Mouse (Mus musculus) mouse embryonic stem cell (cell line): Measurements from ENCODE around the gene Lhfp.
"Not testable (repeated sequence)": the region's sequence is repeated elsewhere in the genome, so short reads cannot be mapped to it uniquely, and the experiment has no call there.

Experiments used
- in situ Hi-C, 2 experiments: fragments of 300-500 bp; cut with MboI; formaldehyde crosslinking; loops; 1 replicate in 1 of 2; 3 replicates in 1 of 2; pipeline ENCODE4 v1.14.3; 2019 to 2020; ENCODE audit warnings: low sequenced_read_pairs in 2 of 2, low pct_unique_long_range_greater_than_20kb in 1 of 2, mixed read lengths in 1 of 2; ENCODE audit not compliant: unreplicated experiment in 1 of 2

The Lhfp gene

GRCm38 (mm10) chr3:53282005-53282404, 240.7 kb downstream of the Lhfp start:
- in situ Hi-C loops, result not testable (repeated sequence)

- in situ Hi-C loops, result no loop called here
These were observed 242.7 kb downstream of the Lhfp start for GRCm38 (mm10) chr3:53284023-53284422.

GRCm38 (mm10) chr3:53284471-53285177, 243.3 kb downstream of the Lhfp start:
- in situ Hi-C loops, result no loop called here

GRCm38 (mm10) chr3:53288662-53289061, 247.3 kb downstream of the Lhfp start:
- in situ Hi-C loops, result no loop called here

GRCm38 (mm10) chr3:53289589-53290219, 248.4 kb downstream of the Lhfp start:
- in situ Hi-C loops, result no loop called here

- in situ Hi-C loops, result no loop called here
These were observed 249.9 kb downstream of the Lhfp start for GRCm38 (mm10) chr3:53291185-53291584.

GRCm38 (mm10) chr3:53291945-53292344, 250.6 kb downstream of the Lhfp start:
- in situ Hi-C loops, result no loop called here

- in situ Hi-C loops, result no loop called here
These were observed 251.1 kb downstream of the Lhfp start for GRCm38 (mm10) chr3:53292474-53292873.

GRCm38 (mm10) chr3:53292979-53293378, 251.7 kb downstream of the Lhfp start:
- in situ Hi-C loops, result no loop called here

GRCm38 (mm10) chr3:53293901-53294433, 252.6 kb downstream of the Lhfp start:
- in situ Hi-C loops, result no loop called here

- in situ Hi-C loops, result no loop called here
These were observed 253.5 kb downstream of the Lhfp start for GRCm38 (mm10) chr3:53294855-53295254.

GRCm38 (mm10) chr3:53301866-53302265, 260.5 kb downstream of the Lhfp start:
- in situ Hi-C loops, result no loop called here

GRCm38 (mm10) chr3:53304123-53304900, 263.0 kb downstream of the Lhfp start:
- in situ Hi-C loops, result no loop called here

GRCm38 (mm10) chr3:53305860-53306259, 264.5 kb downstream of the Lhfp start:
- in situ Hi-C loops, result no loop called here

- in situ Hi-C loops, result no loop called here
These were observed 267.3 kb downstream of the Lhfp start for GRCm38 (mm10) chr3:53308649-53309048.

GRCm38 (mm10) chr3:53310093-53310492, 268.8 kb downstream of the Lhfp start:
- in situ Hi-C loops, result no loop called here

- in situ Hi-C loops, result no loop called here
These were observed 269.3 kb downstream of the Lhfp start for GRCm38 (mm10) chr3:53310615-53311014.
